Mouse (Mus musculus): ENCODE results near the gene Zbtb18.

Zbtb18 gene

DNA sequence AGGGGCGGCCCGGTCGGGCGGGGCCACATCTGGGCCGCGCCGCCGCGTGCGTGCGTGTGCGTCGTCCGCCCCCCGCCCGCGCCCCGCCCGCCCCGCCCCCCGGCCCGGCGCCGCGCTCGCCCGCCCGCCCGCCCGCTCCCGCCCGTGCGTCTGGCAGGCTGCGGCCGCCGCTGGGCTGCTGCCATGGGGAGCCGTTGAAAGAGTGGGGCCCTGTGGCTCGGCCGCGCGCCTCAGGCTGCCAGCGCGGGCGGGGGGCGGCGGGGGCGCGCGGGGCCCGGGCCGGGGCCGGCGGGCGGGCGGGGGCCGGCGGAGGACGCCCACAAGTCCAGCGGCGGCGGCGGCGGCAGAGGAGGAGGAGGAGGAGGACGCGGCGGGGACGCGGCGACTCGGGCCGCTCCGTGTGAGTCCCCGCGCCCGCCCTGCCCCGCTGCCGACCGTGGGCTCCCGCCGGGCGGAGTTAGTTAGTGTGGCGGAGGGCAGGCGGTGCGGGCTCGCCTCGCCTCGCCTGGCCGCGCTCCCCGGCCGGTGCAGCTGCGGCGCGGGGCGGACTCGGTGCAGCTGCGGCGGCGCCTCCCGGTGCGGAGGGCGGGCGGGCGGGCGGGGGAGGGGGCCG lies at the start of gene Zbtb18:
Zbtb18 (plus strand) TSS at position 156 of the 613 bp plus-strand sequence.
- DNase-seq (ENCODE audit: low spot score): no peak

DNA sequence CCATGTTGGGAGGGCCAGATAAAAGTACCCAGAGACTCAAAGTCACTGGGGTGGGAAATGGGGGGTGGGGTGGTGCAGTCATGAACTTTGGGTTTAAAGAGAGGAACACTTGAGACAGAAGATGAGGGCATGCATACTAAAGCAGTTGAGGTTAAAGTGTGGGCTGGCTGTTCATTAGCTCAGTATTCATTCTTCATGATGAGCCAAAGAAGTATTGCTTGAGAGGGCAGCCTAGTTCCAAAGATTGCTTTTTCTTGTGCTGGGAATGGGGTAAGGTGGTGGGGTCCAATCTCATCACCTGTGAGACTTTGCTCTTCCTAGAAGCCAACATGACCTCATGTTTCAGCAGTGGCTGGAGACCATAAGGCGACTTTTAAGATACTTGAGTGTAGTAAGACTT lies 44.7 kb upstream of the Zbtb18 start:
- DNase-seq (ENCODE audit: low spot score): no peak

DNA sequence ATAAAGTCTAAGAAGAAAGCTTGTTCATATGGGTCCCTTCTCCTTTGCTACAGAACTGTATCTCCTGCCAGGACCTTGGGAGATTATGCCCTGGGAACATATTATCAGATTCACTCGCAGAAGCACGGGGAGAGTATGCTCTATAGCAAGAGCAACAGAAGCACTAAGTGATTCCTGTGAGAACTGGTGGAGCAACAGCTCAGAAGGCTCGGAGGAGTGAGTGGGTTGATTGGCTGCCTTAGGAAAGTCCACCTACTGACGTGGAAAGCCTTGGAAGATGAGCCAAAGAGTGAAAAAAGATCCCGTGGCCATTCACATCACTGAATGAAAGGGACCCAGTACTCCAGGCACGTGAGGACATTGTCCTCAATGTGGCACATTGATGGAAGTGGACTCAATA lies 37.0 kb upstream of the Zbtb18 start:
- DNase-seq (ENCODE audit: low spot score): no peak

DNA sequence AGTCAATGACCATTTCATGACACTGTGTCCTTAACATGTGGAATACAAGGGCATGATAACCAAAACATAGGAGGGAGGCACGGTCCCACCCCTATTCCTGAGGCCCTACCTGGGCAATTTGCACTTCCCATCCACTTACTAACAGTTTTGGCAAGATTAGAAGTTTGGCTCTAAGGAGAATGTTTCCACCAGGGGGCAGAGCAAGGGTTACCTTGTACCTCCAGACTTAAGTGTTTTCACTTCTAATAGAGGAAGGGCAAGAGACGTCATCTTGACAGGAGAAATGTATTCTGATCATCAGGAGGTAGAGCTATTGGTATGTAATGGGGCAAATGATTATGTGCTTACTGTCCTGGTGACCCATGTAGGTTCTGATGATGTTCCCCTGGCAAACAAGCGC lies 33.5 kb upstream of the Zbtb18 start:
- no peak for DNase-seq (ENCODE audit: low spot score)

DNA sequence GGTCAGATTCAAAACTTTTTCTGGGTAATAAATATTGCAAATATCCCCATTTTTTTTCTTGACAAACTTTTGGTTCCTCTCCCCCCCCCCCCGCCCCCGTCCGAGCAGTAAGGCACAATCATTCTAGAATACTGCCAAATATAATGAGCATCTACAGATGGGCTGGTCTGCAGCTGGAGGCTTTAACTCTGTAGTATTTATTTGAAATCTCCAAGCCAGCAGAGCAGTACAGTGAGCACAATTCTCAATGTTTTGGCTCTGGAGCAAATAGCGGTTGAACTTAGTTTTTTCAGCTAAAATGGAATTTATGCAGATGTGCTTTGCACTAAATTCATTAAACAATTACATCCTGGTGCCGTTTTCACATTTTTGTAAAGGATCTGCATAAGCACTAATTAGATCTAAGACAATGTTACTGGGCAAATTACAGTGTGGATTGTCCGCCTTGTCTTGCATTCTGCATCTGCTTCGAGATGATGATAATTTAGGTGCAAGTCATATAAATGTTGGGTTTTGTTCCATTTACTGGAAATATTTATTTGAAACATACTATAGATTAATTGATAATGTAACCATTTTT lies 31.3 kb upstream of the Zbtb18 start:
- no peak for DNase-seq (ENCODE audit: low spot score)

DNA sequence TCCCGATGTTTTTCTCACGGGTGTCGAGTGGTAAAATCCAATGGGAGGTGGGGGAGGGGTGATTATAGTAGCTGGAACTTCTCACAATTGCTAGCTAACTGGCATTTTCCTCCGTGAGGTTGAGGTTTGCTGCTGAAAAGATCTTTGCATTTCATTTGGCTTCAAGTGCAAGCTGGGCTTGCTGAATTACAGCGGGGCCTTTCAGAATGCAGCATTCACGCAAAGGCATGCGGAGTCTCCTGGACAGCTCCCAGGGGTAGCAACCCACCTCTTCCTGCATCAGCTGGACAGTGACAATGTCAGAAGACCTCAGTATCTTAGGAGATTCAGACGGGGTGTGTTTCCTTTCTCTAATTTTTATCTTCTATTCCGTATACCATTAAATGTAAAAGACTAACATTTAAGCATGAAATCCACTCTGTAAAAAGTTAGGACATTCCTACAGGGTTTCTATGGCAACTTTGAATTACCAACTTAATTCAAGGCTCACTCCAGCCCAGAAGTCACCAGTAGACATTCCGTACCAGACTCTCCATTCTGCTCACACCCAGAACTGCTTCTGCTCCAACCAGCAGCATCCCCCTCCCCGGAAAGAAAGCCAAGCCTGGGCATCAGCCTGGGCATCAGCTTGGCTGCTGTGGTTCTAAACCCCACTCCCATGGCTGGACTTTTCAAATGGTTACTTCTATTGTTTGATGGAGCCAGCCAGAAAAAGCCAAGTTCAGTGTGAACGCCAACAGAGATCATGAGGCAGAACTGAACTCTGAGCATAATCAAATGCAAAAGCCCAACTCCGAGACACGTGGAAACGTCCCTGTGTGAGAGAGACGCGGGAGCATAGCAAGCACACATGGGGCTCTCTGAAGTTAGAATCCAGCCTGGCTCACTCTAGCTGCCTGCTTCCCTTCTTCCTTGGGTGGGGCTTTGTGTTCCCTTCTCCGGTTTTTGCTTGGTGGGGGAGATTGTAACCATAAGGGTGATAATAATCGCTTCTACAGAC lies 30.5 kb upstream of the Zbtb18 start:
- no peak for DNase-seq (ENCODE audit: low spot score)

DNA sequence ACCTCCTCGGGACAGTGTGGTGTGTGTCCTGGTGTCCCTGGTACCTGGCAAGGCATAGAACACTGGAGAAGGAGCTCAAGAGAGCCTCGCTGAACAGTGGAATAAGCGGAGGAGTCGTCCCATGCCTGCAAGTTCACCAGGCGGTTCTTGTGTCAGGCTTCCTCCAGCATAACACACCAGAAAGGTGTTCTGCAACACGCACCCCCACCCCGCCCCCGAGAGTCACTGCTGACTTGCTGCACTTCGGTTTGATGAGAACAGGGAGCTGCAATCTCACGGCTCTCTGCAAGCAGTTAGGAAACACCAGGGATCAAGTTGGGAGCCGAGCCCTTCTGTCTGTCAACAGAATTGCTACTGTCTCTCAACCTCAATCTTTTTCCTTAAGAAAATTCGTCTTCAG lies 22.8 kb upstream of the Zbtb18 start:
- DNase-seq (ENCODE audit: low spot score): no peak

DNA sequence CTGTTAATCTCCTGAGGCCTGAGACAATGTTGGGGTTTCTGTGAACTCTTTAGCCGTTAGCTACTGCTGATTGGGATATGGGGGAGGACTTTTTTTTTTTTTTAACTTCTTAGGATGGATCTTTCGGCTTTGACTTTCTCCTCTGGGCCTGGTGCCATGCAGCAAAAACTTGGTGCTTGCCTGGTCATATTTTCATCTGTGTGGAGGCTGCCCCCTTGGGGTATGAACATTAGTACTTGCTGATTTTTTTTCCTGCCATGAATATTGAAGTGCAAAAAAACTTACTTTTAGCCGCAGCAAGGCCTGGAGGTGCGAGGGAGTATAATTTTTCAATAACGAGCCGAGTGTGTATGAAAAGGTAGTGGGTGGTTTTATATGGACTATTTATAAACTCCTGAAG lies 22.0 kb upstream of the Zbtb18 start:
- DNase-seq (ENCODE audit: low spot score): no peak

DNA sequence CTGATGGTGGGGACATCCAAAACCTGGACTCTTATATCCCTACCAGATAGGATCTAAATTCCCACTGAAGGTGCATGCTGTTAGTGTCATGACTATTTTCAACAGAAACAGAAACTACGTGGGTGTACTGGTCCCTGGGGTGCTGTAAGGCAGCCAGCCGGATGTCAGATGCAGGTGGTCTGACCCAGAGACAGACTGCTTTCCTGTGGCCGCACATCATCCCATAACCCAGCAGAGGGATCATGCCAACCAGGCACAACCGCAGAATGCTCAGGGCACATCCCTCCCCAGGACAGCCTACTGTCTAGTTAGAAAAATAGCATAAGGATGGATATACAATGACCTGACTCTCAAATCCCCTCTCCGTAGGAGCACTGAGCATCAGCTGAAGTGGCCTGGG lies 14.3 kb upstream of the Zbtb18 start:
- no peak for DNase-seq (ENCODE audit: low spot score)

DNA sequence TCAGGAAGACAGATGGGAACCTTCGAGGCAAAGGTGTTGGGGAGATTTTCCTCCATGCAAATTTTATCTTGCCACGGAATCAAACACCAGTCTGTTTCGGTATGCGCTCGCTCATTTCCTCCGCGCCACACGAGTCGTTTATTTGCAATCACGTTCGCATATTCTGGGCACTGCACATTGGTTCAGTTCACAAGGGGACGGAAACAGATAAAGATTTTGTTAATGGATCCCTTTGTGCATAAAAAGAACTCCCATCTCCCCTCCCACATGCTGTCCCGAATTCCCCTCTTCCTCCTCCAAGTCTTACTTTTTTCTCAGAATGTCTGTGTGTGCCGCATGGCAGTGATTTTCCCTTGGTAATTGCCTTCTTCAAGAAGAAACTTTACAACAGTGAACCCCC lies 13.8 kb upstream of the Zbtb18 start:
- DNase-seq (ENCODE audit: low spot score): no peak

DNA sequence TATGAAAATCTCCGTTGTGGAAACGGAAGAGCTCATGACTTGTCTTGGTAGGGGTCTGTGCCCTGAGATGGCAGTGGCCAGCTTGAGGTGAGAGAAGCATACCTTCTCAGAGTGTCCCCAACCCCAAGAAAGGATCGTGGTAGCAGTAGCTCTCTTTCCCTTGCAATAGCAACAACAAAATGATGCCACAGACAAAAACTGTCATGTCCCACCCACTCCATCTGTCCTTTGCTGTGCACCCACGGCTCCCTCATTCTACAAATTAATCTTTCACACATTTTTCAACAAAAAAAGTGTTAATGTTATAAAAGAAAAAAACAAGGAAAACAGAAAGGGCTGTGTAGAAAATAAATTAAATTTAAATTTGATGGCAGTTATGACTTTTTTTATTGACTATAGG lies 13.1 kb upstream of the Zbtb18 start:
- no peak for DNase-seq (ENCODE audit: low spot score)

DNA sequence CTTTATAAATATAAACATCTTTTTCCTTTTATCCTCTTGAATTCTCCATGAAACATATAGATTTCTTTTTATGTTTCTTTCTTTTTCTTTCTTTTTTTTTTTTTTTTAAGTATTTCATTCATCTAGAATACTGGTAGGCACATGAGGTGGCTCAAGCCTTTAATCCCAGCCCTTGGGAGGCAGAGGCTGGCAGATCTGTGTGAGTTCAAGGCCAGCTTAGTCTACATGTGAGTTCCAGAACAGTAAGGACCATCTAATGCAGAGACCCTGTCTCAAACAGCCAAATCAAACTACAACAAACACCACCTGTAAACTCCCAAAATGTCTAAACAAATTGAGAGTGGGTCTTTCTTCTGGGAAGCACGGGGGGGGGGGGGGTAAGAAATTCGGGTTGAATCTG lies 1.7 kb upstream of the Zbtb18 start:
- no peak for DNase-seq (ENCODE audit: low spot score)

DNA sequence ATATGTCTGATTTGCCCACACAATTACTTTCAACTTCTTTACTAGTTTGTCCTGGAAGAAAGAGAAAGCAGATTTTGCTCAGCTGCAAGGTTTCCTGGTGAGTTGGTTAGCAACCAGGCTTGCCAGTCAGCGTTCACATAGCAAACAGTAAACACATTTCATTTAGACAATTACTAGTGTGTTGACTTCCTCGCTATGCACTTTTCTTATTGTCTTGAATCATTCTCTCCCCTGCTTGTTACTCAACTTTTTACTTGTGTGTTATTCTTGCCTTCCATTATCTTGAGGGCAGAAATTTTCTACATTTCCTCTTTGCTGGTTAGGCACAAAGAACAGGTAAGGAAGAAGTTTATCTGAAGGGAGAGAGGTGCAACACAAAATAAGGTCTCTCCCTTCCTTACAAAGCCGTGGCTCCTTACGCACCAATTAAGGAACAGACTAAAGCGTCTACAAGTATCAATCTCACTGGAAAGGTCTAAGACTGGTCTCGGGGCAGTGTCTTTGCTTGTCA lies 1.1 kb upstream of the Zbtb18 start:
- no peak for DNase-seq (ENCODE audit: low spot score)

DNA sequence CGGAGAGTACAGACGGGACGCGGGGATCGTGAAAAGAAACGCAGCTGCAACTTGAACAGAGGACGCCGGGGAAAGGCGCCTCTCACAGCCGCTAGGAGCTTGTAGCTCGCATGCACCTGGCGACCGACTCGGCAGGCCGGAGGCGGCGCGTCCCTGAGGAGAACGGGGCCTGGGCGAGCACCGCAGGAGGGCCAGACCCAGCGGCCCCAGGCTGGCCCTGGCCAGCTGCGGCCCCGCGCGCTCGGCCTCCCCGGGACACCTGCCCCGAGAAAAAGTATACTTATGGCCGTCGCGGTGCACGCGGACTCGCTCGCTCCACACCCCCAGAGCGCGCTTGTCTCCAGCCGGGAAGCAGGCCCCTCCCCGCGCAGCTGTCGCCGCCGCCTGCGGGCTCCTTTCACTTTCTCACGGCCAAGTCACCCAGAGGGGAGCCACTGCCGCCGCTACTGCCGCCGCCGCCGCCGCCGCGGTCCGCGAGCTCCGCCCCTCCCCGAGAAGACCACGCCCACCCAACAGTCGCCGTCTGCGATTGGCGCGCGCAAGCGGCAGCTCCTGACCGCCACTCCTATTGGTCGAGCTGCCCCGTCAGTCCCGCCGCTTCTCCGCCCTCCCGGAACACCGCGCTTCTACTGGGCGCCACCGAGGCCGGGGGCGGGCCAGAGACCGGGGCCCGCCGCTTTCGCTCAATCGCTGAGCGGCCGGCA lies 507 bp upstream of the Zbtb18 start:
- DNase-seq (ENCODE audit: low spot score): peak; percentile 99

DNA sequence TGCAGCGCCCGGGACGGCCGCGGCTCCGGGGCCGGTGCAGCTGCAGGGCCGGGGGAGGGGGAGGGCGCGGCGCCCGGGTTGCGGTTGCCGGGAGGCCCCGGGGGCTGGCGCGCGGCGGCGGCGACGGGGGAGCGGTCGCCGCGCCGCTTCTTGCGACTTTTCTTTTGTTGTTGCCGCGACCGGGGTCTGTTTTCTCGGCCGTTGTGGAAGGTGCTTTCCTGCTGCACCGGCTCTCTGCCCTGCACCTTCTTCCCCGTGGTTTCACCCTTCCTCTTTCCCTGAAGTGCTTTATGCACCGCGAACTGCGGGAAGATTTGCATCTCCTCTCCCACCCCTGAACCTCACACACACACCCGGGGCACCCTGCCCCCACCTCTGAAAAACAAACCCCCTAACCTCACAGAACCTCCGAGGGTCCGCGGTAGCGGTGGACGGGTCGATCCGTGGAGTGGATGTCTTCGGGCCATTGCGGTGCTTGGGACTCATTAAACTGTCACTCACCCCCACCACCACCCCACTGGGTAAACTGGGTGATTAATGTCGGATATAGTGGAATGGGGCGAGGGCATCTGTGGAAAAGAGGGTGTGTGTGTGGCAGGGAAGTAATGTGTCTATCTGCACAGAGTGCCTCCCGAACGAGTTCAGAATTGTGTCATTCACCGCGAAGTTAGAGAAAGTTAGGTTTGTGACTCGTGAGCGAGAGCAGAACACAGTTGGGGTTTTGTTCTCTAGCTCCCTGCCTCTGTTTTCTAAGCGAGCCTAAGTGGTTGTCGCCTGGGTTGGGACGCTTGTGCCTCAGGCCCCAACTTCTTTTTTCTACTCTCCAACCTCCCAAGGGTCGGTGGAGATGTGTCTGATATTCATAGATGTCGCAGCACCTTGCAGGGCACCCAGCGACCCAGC lies 921 bp downstream of the Zbtb18 start:
- no peak for DNase-seq (ENCODE audit: low spot score)

DNA sequence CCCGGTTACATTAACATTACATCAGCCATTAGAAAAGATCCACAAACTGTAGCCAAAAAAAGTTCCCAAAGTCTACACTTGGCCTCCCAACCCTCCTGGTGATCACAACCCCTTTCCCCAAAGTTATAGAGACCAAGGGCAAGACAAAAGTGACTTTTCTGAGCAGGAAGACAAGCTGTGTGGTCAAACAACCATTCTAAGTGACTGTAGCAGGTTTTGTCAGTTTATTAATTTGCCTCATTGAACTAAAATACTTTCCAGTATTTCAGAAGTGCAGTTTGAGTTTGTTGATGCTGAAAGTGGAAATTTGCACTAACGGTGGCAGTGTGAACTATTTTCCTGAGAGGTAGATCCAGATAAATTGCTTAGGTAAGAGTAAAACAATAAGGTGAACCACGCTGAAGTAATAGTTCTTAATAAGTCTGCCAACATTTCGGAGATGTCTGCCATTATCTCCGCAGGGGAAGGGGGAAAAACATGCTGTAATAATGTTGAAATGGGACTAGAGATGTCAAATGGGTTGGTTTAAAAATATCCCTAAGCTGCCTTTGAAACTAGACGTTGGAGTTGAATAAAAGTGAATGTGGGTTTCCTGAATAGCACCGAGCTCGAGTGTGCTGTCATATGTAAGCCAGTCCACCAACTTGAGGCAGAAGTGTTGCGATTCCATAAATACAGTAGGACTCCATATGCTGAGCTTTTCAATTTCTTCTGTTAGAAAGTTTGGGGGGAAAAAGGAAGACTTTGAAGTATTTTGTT lies 1.8 kb downstream of the Zbtb18 start:
- no peak for DNase-seq (ENCODE audit: low spot score)

DNA sequence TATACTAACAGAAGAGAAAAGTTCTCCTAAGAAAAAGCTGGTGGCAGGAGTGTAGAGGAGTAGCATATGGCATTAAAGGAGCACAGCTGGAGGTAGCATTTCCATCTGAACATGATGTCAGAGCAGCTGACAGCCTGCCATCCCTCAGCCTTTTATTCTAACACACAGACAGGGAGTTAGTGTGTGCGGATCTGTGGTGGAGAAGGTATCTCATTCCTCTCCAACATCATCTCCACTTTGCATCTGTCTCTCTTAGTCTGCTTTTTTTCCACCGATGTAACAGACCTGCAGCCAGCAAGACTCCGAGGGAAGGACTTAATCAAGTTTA lies 2.3 kb downstream of the Zbtb18 start:
- no peak for DNase-seq (ENCODE audit: low spot score)

DNA sequence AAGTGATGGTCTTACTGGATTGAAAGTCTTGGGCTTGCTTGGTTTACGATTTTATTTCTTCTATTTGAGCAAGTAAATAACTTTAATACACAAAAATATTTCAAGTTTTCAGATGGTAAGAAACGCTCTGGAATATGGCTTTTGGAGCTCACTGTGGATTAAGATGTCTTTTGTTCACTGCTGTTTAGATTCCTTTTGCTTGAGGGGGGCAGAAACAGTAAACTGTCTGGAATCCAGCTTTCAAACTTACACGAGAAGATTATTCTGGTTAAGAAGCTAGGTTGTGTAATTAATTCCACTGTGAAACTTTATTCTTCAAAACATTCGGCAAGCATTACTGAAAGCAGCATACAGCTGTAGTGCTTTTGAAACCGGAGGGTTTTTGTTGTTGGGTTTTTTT lies 2.8 kb downstream of the Zbtb18 start:
- DNase-seq (ENCODE audit: low spot score): no peak

DNA sequence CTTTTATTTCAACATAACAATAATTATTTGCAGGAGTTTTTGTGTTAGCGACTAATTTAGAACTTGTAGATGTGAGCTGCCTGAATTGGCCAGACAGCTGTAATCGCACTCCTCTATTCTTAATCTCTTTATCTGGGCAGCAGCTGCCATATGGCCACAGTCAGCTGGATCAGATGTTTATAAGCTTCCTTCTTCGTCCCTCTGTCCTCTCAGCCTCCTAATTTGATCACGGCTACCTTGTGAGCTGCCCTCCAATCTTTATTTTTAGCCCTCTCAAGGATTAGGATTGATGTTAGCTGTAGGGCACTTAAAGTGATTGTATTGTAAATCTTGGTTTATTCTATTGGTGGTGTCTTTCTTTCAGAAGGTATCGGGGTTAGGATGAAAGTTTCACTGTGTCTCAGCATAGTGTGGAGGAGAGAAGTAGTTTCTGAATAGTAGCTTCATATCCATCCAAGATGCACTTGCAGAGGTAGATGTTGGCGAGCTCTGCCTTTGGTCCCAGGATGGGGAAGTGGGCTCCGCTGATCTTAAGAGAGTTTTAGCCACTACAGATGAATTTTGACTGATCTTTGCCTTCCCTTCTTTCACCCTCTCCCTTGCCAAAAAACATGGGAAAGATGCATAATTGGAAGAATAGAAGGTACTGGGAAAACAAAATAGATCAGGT lies 3.4 kb downstream of the Zbtb18 start:
- DNase-seq (ENCODE audit: low spot score): no peak

DNA sequence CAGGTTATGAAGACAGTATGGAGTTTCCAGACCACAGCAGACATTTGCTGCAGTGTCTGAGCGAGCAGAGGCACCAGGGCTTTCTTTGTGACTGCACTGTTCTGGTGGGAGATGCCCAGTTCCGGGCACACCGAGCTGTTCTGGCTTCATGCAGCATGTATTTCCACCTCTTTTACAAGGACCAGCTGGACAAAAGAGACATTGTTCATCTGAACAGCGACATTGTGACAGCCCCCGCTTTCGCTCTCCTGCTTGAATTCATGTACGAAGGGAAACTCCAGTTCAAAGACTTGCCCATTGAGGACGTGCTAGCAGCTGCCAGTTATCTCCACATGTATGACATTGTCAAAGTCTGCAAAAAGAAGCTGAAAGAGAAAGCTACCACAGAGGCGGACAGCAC lies 4.9 kb downstream of the Zbtb18 start:
- no peak for DNase-seq (ENCODE audit: low spot score)
